Mouse (Mus musculus) embryonic fibroblast, embryonic 13.5 days (primary cell): Measurements from ENCODE around the gene Cyp2u1.

ENCODE experiments used
- CTCF ChIP-seq: IDR thresholded peaks from 2 replicates; pipeline ENCODE4 v1.5.1; 2011; ENCODE audit warnings: mild to moderate bottlenecking, control low read depth, low read length, moderate library complexity, borderline replicate concordance; ENCODE audit not compliant: insufficient read depth
- POLR2A ChIP-seq: IDR thresholded peaks from 2 replicates; pipeline ENCODE4 v1.6.1; 2011; ENCODE audit warnings: low read depth, mild to moderate bottlenecking, control low read depth, low read length, moderate library complexity

DNA sequence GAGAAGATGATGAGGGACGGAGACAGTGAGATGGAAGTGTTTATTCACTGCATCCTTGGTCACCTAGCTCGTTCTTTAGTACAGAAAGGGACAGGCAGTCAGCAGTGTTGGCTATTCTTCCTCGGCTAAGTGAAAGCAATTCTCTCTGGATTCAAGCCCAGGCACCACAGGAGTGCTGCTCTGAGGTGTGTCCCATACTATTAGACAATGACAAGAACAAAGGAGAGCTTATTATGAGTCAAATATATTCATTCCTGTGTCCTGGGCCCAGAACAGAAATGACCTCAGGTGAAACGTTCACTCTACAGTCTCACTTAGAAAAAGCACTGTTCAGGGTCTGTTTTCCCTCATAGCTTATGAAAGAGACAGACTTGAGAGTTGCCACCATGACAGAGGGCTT lies 36.3 kb upstream of the Cyp2u1 start:
- no peak for TF ChIP-seq CTCF
- no peak for TF ChIP-seq POLR2A
